Mouse (Mus musculus): Measurements from ENCODE around the gene Rspo4.

Rspo4 gene

GRCm38 (mm10) chr2:151910919-151911500, 68.3 kb downstream of the Rspo4 start, which contains the start of gene Angpt4:
Gene Angpt4, plus strand, starts transcription at chr2:151911210.
- DNase-seq (ENCODE audit: low spot score), result no peak

GRCm38 (mm10) chr2:151911751-151912150, 69.0 kb downstream of the Rspo4 start:
- DNase-seq (ENCODE audit: low spot score), result no peak

- DNase-seq (ENCODE audit: low spot score), result no peak
These were observed 71.4 kb downstream of the Rspo4 start for GRCm38 (mm10) chr2:151914120-151914519.

GRCm38 (mm10) chr2:151915111-151915510, 72.4 kb downstream of the Rspo4 start:
- DNase-seq (ENCODE audit: low spot score), result no peak

- no peak for DNase-seq (ENCODE audit: low spot score)
These were observed 73.5 kb downstream of the Rspo4 start for GRCm38 (mm10) chr2:151916061-151916831.

GRCm38 (mm10) chr2:151919140-151919539, 76.4 kb downstream of the Rspo4 start:
- no peak for DNase-seq (ENCODE audit: low spot score)

GRCm38 (mm10) chr2:151921068-151921467, 78.3 kb downstream of the Rspo4 start:
- DNase-seq (ENCODE audit: low spot score), result no peak

- DNase-seq (ENCODE audit: low spot score), result no peak
These were observed 78.9 kb downstream of the Rspo4 start for GRCm38 (mm10) chr2:151921596-151921995.
